Mouse (Mus musculus) stomach, embryonic 16.5 days (tissue): ENCODE data around the gene Ppp1r18. TPM values are rescaled to one million over a fixed set of nuclear protein-coding genes. Genes with fewer than 3 reads are reported as not detected.
"Not testable (repeated sequence)": the region's sequence is repeated elsewhere in the genome, so short reads cannot be mapped to it uniquely, and the experiment has no call there.

Experiments
- ATAC-seq: fragments of 200-750 bp; cut with Nextera tagmentation; 2 replicates; pipeline ENCODE4 v1.8.0; 2017; ENCODE audit warnings: moderate number of reproducible peaks, moderate TSS enrichment; ENCODE audit not compliant: insufficient read depth, low FRiP score
- H3K27ac ChIP-seq: fragments of 300-500 bp; sonication (generic); 2 replicates; pipeline ENCODE4 v1.5.1; 2014; ENCODE audit warnings: low read length
- H3K27me3 ChIP-seq: fragments of 300-500 bp; sonication (generic); 2 replicates; pipeline ENCODE4 v1.6.1; 2014; ENCODE audit warnings: low read length, control low read depth, mixed read lengths; ENCODE audit not compliant: control insufficient read depth, insufficient read depth
- H3K36me3 ChIP-seq: fragments of 300-500 bp; sonication (generic); 2 replicates; pipeline ENCODE4 v1.6.1; 2014; ENCODE audit warnings: low read length; ENCODE audit not compliant: control insufficient read depth, insufficient read depth
- H3K4me1 ChIP-seq: fragments of 300-500 bp; sonication (generic); 2 replicates; pipeline ENCODE4 v1.6.1; 2014; ENCODE audit warnings: low read length, control low read depth, mixed read lengths; ENCODE audit not compliant: control insufficient read depth, insufficient read depth
- H3K4me2 ChIP-seq: fragments of 300-500 bp; sonication (generic); 2 replicates; pipeline ENCODE4 v1.6.1; 2014; ENCODE audit warnings: low read depth, low read length, mixed read lengths
- H3K4me3 ChIP-seq: fragments of 300-500 bp; sonication (generic); replicated peaks from 2 replicates; pipeline ENCODE4 v1.5.1; 2014; ENCODE audit warnings: mild to moderate bottlenecking, low read length
- H3K9ac ChIP-seq: fragments of 300-500 bp; sonication (generic); 2 replicates; pipeline ENCODE4 v1.6.1; 2014; ENCODE audit warnings: low read length
- H3K9me3 ChIP-seq: fragments of 300-500 bp; sonication (generic); replicated peaks from 2 replicates; pipeline ENCODE4 v1.6.1; 2016; ENCODE audit warnings: low read length, control low read depth; ENCODE audit not compliant: control insufficient read depth
- WGBS: fragments of 180-500 bp; shearing (Covaris S2); extraction: QIAGEN DNeasy Blood & Tissue Kit; methylation state at CpG from one replicate; pipeline ENCODE4 v1.1.7; 2014; 5-methylcytosine and 5-hydroxymethylcytosine counted together
- polyA plus RNA-seq: library from polyadenylated mRNA; unstranded; fragments of >200 nt; fragmentation: Nextera tagmentation; extraction: Ambion mirVana; gene quantifications from 2 replicates; pipeline ENCODE4 v1.2.1, GENCODE M21; 2015

Ppp1r18 gene
- polyA plus RNA-seq, 1 experiment from 2014 or later: 20.1 TPM

GRCm38 (mm10) chr17:35836178-35836965 is 29.0 kb upstream of the Ppp1r18 start:
- H3K4me1 ChIP-seq: peaks cover 38% of the 10 kb centered on the region
- H3K4me3 ChIP-seq: peak overlapping the region; percentile 78
- no peak for ATAC-seq
- H3K36me3 ChIP-seq: peaks cover 29% of the 10 kb centered on the region
- peak overlapping the region; percentile 94 for H3K9ac ChIP-seq
- WGBS: 5% methylated on average over 24 of the region's 24 CpGs
- H3K27ac ChIP-seq: peak overlapping the region; percentile 96
- peak overlapping the region; percentile 75 for H3K4me2 ChIP-seq
- no peaks in the 10 kb centered on the region for H3K27me3 ChIP-seq
- H3K9me3 ChIP-seq: no peaks in the 10 kb centered on the region

DNA sequence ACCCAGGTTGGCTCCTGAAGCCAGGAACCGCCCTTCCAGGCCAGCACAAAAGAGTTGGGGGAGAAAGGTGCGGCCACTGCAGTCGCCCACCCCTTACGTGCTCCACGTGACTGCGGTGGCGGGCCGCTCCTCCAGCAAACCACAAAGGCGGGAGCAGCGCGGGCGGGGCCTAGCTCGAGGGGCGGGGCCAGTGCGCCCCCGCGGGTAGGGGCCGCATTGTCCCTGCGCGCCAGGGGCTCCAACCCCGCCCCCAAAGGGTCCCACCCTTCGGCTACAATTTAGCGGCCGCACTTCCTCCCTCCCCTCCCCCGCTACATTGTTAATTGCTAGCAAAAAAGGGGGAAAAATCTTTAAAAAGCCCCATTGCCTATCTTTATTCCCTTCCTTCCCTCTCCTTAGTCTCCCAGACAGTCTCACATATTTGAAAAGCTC is 28.4 kb upstream of the Ppp1r18 start:
- under 1% methylated on average over 24 of the region's 25 CpGs for WGBS
- peak; percentile 54 for ATAC-seq

GRCm38 (mm10) chr17:35837487-35837886 is 27.9 kb upstream of the Ppp1r18 start:
- Histone ChIP-seq H3K27me3 (no peaks in the 10 kb centered on the region), H3K4me2 (peak overlapping the region; percentile 75), H3K9ac (peak overlapping the region; percentile 94), H3K27ac (peak overlapping the region; percentile 96), H3K4me1 (peaks cover 44% of the 10 kb centered on the region), H3K9me3 (no peaks in the 10 kb centered on the region), H3K36me3 (peaks cover 29% of the 10 kb centered on the region), H3K4me3 (peak overlapping the region; percentile 78)
- under 1% methylated on average over 18 of the region's 18 CpGs for WGBS
- ATAC-seq: no peak

More for the DNA sequence above, 28.4 kb upstream of the Ppp1r18 start:
- no peaks in the 10 kb centered on the region for H3K27me3 ChIP-seq
- H3K4me1 ChIP-seq: peaks cover 40% of the 10 kb centered on the region
- H3K4me2 ChIP-seq: peak overlapping the region; percentile 75
- peak overlapping the region; percentile 94 for H3K9ac ChIP-seq
- H3K36me3 ChIP-seq: peaks cover 29% of the 10 kb centered on the region
- peak overlapping the region; percentile 96 for H3K27ac ChIP-seq
- H3K4me3 ChIP-seq: peak overlapping the region; percentile 78
- no peaks in the 10 kb centered on the region for H3K9me3 ChIP-seq

- H3K9me3 ChIP-seq: no peaks in the 10 kb centered on the region
- H3K27ac ChIP-seq: peak within 1 kb of the TSS; percentile 96
- H3K9ac ChIP-seq: peak within 1 kb of the TSS; percentile 94
- peak within 1 kb of the TSS; percentile 78 for H3K4me3 ChIP-seq
- H3K27me3 ChIP-seq: no peaks in the 10 kb centered on the region
- WGBS: 1% methylated on average over 29 of the region's 29 CpGs
- peaks cover 39% of the 10 kb centered on the region for H3K4me1 ChIP-seq
- H3K36me3 ChIP-seq: peaks cover 29% of the 10 kb centered on the region
- H3K4me2 ChIP-seq: peak within 1 kb of the TSS; percentile 75
- ATAC-seq: peak; percentile 83
Measured at GRCm38 (mm10) chr17:35838122-35838544, 27.3 kb upstream of the Ppp1r18 start, which contains the start of gene Tubb5. TSS of gene Tubb5 (minus strand) at chr17:35838306.

DNA sequence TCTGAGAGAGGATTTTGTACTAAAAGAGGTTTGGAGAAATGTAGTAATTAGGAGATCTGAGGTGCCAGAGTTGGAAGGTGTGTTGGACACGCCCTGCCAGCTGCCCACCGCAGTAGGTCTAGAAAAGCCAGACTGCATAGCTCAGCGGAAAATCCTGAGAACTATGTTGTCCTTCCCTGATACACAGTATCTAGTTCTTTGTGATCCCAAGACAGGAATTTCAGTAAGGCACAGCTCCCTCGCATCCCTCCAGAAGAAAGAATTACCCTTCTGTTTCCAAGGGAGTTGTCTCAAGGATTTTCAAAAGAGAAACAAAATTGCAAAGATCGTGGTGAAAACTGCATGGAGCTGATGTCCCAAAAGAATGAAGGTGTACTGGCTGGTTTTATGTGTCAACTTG is 26.8 kb upstream of the Ppp1r18 start:
- WGBS: 0% methylated on average over 5 of the region's 5 CpGs
- H3K4me1 ChIP-seq: peaks cover 37% of the 10 kb centered on the region
- H3K9ac ChIP-seq: peak overlapping the region; percentile 71
- peak overlapping the region; percentile 63 for H3K4me2 ChIP-seq
- H3K4me3 ChIP-seq: peak overlapping the region; percentile 78
- no peak for ATAC-seq
- peak overlapping the region; percentile 91 for H3K27ac ChIP-seq
- H3K36me3 ChIP-seq: peaks cover 29% of the 10 kb centered on the region
- H3K27me3 ChIP-seq: no peaks in the 10 kb centered on the region
- H3K9me3 ChIP-seq: no peaks in the 10 kb centered on the region

GRCm38 (mm10) chr17:35839002-35839401 is 26.4 kb upstream of the Ppp1r18 start:
- H3K27me3 ChIP-seq, ATAC-seq, H3K9me3 ChIP-seq: not testable (repeated sequence)
- peak overlapping the region; percentile 71 for H3K9ac ChIP-seq
- 40% methylated on average over 3 of the region's 3 CpGs for WGBS
- H3K4me3 ChIP-seq: peak overlapping the region; percentile 78
- H3K27ac ChIP-seq: peak overlapping the region; percentile 91
- peaks cover 33% of the 10 kb centered on the region for H3K4me1 ChIP-seq
- peak overlapping the region; percentile 63 for H3K4me2 ChIP-seq
- H3K36me3 ChIP-seq: peaks cover 26% of the 10 kb centered on the region

GRCm38 (mm10) chr17:35840561-35840960 is 24.8 kb upstream of the Ppp1r18 start:
- H3K4me3 ChIP-seq: peak overlapping the region; percentile 65
- H3K4me2 ChIP-seq: peak overlapping the region; percentile 53
- H3K27me3 ChIP-seq: no peaks in the 10 kb centered on the region
- 54% methylated on average over 14 of the region's 14 CpGs for WGBS
- peaks cover 18% of the 10 kb centered on the region for H3K4me1 ChIP-seq
- H3K9me3 ChIP-seq: no peaks in the 10 kb centered on the region
- H3K36me3 ChIP-seq: peaks cover 12% of the 10 kb centered on the region
- peak overlapping the region; percentile 69 for H3K27ac ChIP-seq
- no peak for ATAC-seq
- peak overlapping the region; percentile 63; the same call in 1 of the 2 replicates for H3K9ac ChIP-seq

GRCm38 (mm10) chr17:35841076-35841950 is 24.1 kb upstream of the Ppp1r18 start, which contains the start of gene Mdc1:
TSS of gene Mdc1 (plus strand) at chr17:35841515.
- Histone ChIP-seq H3K9ac (peak within 1 kb of the TSS; percentile 80), H3K27me3 (no peaks in the 10 kb centered on the region), H3K27ac (peak within 1 kb of the TSS; percentile 87), H3K36me3 (0 out of 2 replicates have a peak, but pooled peaks cover 5% of the 10 kb centered on the region), H3K4me1 (peaks cover 11% of the 10 kb centered on the region), H3K4me3 (peak within 1 kb of the TSS; percentile 65), H3K9me3 (no peaks in the 10 kb centered on the region), H3K4me2 (peak within 1 kb of the TSS; percentile 71)
- peak; percentile 94 for ATAC-seq
- WGBS: under 1% methylated on average over 59 of the region's 59 CpGs
